Mouse (Mus musculus): ENCODE measurements around the gene Pfas. TPM values are rescaled to one million over a fixed set of nuclear protein-coding genes. Genes with fewer than 3 reads are reported as not detected.
"Not testable (repeated sequence)": the region's sequence is repeated elsewhere in the genome, so short reads cannot be mapped to it uniquely, and the experiment has no call there.

Pfas gene
- polyA plus RNA-seq, 1 experiment from 2014 or later: 70.5 TPM

DNA sequence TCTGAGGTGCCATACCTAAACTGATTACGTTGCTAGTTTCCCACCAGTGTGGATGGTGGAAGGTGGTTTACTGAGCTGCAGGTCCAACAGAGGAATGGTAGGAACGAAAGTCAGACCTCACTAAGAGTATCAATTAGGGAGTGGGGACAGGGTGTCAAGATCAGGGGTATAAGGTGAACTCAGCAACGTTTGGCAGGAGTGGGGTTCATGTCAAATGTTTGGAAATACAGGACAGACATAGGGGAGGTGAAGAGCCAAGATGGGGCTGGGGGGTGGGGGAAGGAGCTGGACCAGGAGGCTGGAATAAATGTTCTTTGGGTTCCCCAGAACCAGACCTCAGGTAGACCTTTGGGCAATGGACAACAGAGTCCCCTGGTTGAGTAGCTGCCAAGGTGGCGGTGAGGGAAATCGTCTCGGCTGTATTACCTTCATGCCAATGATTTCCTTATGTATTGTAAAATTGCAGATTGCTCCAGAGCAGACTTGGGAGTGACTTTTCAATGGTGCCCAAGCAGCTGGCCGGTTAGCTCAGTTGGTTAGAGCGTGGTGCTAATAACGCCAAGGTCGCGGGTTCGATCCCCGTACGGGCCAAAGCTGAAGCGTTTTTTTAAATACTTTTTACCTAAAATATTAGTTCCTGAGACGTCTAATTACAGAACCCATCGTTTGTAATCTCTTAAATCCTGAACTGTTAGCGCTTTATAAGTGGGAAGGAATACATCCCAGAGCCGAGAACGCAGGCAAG, 28.4 kb upstream of the Pfas start:
- H3K9me3 ChIP-seq: no peaks in the 10 kb centered on the region
- H3K27me3 ChIP-seq (ENCODE audit: poor library complexity, severe bottlenecking): no peaks in the 10 kb centered on the region
- H3K36me3 ChIP-seq (replicated peaks): peaks cover 46% of the 10 kb centered on the region
- H3K27ac ChIP-seq: peak overlapping the region; percentile 87
- 10% methylated on average over 20 of the region's 20 CpGs for WGBS
- peak; percentile 89 for DNase-seq (ENCODE audit: extremely low spot score, low spot score)
- peaks cover 35% of the 10 kb centered on the region for H3K4me1 ChIP-seq
- H3K4me3 ChIP-seq: peak overlapping the region; percentile 64

- H3K4me3 ChIP-seq: peak overlapping the region; percentile 64
- 10% methylated on average over 8 of the region's 8 CpGs for WGBS
Observed at GRCm38 (mm10) chr11:69035849-69036248, 27.6 kb upstream of the Pfas start.

DNA sequence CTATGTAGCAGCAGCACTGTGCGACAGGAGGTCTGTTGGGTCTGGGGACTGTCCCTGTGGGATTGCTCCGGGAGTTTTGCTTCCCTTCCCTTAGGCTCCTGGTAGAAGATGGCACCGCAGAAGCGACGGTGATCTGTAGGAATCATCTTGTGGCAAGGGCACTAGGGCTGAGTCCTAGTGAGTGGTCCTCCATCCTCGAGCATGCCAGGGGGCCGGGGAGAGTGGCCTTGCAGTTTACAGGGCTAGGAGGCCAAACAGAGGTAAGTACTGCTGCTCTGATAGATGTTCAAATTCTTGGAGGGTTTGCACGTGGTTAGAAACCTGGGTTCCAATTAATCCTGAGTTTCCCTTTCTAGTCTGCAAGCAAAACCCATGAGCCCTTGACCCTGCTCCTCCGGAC, 27.2 kb upstream of the Pfas start:
- peaks cover 35% of the 10 kb centered on the region for H3K4me1 ChIP-seq
- no peaks in the 10 kb centered on the region for H3K27me3 ChIP-seq (ENCODE audit: poor library complexity, severe bottlenecking)
- no peaks in the 10 kb centered on the region for H3K9me3 ChIP-seq
- no peak for DNase-seq (ENCODE audit: extremely low spot score, low spot score)
- 80% methylated on average over 9 of the region's 9 CpGs for WGBS
- H3K36me3 ChIP-seq (replicated peaks): peaks cover 59% of the 10 kb centered on the region
- peak overlapping the region; percentile 64 for H3K4me3 ChIP-seq
- peak overlapping the region; percentile 81 for H3K27ac ChIP-seq

More at GRCm38 (mm10) chr11:69035849-69036248, 27.6 kb upstream of the Pfas start:
- peak; percentile 83 for DNase-seq (ENCODE audit: extremely low spot score, low spot score)
- Histone ChIP-seq H3K27ac (peak overlapping the region; percentile 81), H3K4me1 (peaks cover 35% of the 10 kb centered on the region), H3K9me3 (no peaks in the 10 kb centered on the region), H3K27me3 (ENCODE audit: poor library complexity, severe bottlenecking) (no peaks in the 10 kb centered on the region), H3K36me3 (replicated peaks) (peaks cover 55% of the 10 kb centered on the region)

DNA sequence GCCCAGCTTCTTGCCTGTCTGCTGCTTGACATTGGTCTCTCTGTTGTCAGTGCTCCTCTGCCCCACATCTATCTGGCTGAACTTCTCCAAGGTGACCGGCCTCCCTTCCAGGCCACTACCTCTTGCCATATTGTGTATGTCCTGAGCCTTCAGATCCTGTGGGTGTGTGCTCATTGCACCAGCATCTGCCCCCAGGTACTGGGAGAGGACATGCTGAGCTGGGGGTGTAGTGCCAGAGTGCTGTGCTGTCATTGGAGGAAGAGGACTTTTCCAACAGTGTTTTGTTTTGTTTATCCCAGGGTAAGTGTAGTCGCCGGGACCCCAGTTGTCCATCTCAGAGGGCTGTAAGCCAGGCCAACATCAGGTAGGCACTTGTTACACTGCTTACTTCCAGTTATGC, 26.3 kb upstream of the Pfas start:
- Histone ChIP-seq H3K9me3 (no peaks in the 10 kb centered on the region), H3K4me3 (no peak overlapping the region), H3K27ac (no peak overlapping the region), H3K27me3 (ENCODE audit: poor library complexity, severe bottlenecking) (no peaks in the 10 kb centered on the region), H3K36me3 (replicated peaks) (peaks cover 67% of the 10 kb centered on the region), H3K4me1 (peaks cover 34% of the 10 kb centered on the region)
- 94% methylated on average over 3 of the region's 3 CpGs for WGBS
- no peak for DNase-seq (ENCODE audit: extremely low spot score, low spot score)

DNA sequence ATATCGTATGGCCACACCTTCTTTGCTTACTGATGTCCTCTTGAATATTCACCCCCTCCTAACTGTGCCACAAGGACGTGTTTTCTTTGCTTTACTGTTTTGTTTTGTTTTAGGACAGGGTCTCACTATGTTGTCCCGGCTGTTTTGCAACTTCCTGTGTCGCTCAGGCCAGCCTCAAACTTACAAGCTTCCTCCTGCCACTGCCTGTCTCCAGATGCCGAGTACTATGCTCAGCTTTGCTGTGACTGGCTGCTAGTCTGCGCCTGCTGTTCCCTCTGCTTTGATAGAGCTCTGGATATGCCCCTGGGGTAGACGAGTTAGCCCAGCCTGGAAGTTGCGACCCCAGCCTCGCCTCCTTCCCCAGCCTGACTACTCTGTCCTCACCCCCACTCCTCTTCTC, 25.3 kb upstream of the Pfas start:
- 73% methylated on average over 9 of the region's 9 CpGs for WGBS
- no peaks in the 10 kb centered on the region for H3K27me3 ChIP-seq (ENCODE audit: poor library complexity, severe bottlenecking)
- no peak overlapping the region for H3K4me3 ChIP-seq
- peaks cover 77% of the 10 kb centered on the region for H3K36me3 ChIP-seq (replicated peaks)
- no peak for DNase-seq (ENCODE audit: extremely low spot score, low spot score)
- no peak overlapping the region for H3K27ac ChIP-seq
- peaks cover 24% of the 10 kb centered on the region for H3K4me1 ChIP-seq
- H3K9me3 ChIP-seq: no peaks in the 10 kb centered on the region

DNA sequence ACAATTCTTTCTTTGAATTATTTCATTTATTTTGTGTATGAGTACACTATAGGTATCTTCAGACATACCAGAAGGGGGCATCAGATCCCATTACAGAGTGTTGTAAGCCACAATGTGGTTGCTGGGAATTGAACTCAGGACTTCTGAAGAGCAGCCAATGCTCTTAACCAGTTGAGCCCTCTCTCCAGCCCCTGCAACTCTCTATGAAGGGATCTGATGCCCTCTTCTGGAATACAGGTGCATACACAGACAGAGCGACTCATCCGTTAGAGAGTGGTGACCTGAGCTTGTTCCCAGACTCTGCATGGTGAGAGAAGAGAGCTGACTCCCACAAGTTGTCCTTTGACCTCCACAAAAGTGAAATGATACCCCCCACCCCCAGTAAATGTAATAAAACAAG, 20.5 kb upstream of the Pfas start:
- Histone ChIP-seq H3K36me3 (replicated peaks) (peaks cover 98% of the 10 kb centered on the region), H3K4me3 (no peak overlapping the region), H3K4me1 (no peaks in the 10 kb centered on the region), H3K27me3 (ENCODE audit: poor library complexity, severe bottlenecking) (no peaks in the 10 kb centered on the region), H3K9me3 (no peaks in the 10 kb centered on the region), H3K27ac (no peak overlapping the region)
- DNase-seq (ENCODE audit: extremely low spot score, low spot score): no peak
- WGBS: 72% methylated on average over 2 of the region's 2 CpGs

- WGBS: 94% methylated on average over 3 of the region's 3 CpGs
- Histone ChIP-seq H3K36me3 (replicated peaks) (peaks cover 100% of the 10 kb centered on the region), H3K27ac (no peak overlapping the region), H3K4me3 (no peak overlapping the region), H3K27me3 (ENCODE audit: poor library complexity, severe bottlenecking) (no peaks in the 10 kb centered on the region), H3K9me3 (no peaks in the 10 kb centered on the region), H3K4me1 (no peaks in the 10 kb centered on the region)
- DNase-seq (ENCODE audit: extremely low spot score, low spot score): no peak
Observed at GRCm38 (mm10) chr11:69026562-69026961, 18.3 kb upstream of the Pfas start.

DNA sequence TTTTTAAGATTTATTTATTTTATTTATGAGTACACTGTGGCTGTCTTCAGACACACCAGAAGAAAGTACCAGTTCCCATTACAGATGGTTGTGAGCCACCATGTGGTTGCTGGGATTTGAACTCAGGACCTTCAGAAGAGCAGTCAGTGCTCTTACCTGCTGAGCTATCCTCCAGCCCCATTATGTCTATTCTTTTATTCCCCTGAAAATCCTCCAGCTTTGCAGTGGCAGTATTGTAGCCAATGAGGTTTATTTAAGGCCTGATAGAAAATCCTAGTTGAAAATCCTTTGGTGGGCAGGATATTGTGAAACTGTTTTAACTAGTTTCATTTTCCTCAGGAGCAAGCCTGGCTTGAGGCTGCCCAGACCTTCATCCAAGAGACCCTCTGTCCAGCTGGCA, 12.4 kb upstream of the Pfas start:
- no peak for DNase-seq (ENCODE audit: extremely low spot score, low spot score)
- Histone ChIP-seq H3K4me3 (no peak overlapping the region), H3K4me1 (peaks cover 14% of the 10 kb centered on the region), H3K36me3 (replicated peaks) (peaks cover 53% of the 10 kb centered on the region), H3K9me3 (no peaks in the 10 kb centered on the region), H3K27ac (no peak overlapping the region), H3K27me3 (ENCODE audit: poor library complexity, severe bottlenecking) (no peaks in the 10 kb centered on the region)

DNA sequence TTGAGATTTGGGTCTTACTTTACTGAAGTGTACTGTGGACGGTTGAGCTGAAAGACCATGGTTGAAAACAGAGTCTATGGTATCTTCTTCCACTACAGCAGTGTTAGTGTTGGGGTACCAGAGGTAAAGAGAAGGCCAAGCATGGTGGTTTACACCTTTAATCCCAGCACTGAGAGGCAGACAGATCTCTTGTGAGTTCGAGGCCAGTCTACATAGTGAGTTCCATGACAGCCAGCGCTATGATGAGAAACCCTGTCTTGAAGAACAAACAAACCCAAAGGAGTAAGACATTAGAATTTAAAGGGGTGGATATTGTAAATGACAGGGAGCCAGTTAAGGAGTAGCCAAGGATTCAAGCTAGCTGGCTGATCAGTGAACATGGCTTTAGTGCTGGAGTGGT, 8.5 kb upstream of the Pfas start:
- H3K4me1 ChIP-seq: peaks cover 26% of the 10 kb centered on the region
- H3K27me3 ChIP-seq (ENCODE audit: poor library complexity, severe bottlenecking): no peaks in the 10 kb centered on the region
- peaks cover 13% of the 10 kb centered on the region for H3K36me3 ChIP-seq (replicated peaks)
- peak overlapping the region; percentile 96 for H3K27ac ChIP-seq
- WGBS: 63% methylated on average over 3 of the region's 3 CpGs
- no peak for DNase-seq (ENCODE audit: extremely low spot score, low spot score)
- no peaks in the 10 kb centered on the region for H3K9me3 ChIP-seq
- peak overlapping the region; percentile 71 for H3K4me3 ChIP-seq

- H3K4me3 ChIP-seq: peak within 1 kb of the TSS; percentile 71
- H3K4me1 ChIP-seq: peaks cover 35% of the 10 kb centered on the region
- no peaks in the 10 kb centered on the region for H3K27me3 ChIP-seq (ENCODE audit: poor library complexity, severe bottlenecking)
- peaks cover 4% of the 10 kb centered on the region for H3K36me3 ChIP-seq (replicated peaks)
- WGBS: 6% methylated on average over 38 of the region's 38 CpGs
- no peaks in the 10 kb centered on the region for H3K9me3 ChIP-seq
- peak within 1 kb of the TSS; percentile 96 for H3K27ac ChIP-seq
- DNase-seq (ENCODE audit: extremely low spot score, low spot score): peak; percentile 94
Observed at GRCm38 (mm10) chr11:69015644-69016441, 7.6 kb upstream of the Pfas start, which contains the start of gene Ctc1. TSS of gene Ctc1 (plus strand) at chr11:69015911.

- peak overlapping the region; percentile 66 for H3K4me3 ChIP-seq
- peak; percentile 87 for DNase-seq (ENCODE audit: extremely low spot score, low spot score)
- H3K4me1 ChIP-seq: peaks cover 41% of the 10 kb centered on the region
- no peaks in the 10 kb centered on the region for H3K36me3 ChIP-seq (replicated peaks)
- WGBS: 3% methylated on average over 18 of the region's 18 CpGs
- no peaks in the 10 kb centered on the region for H3K27me3 ChIP-seq (ENCODE audit: poor library complexity, severe bottlenecking)
- peak overlapping the region; percentile 88 for H3K27ac ChIP-seq
- H3K9me3 ChIP-seq: no peaks in the 10 kb centered on the region
Observed at GRCm38 (mm10) chr11:69012071-69012601, 3.9 kb upstream of the Pfas start.

- H3K4me3 ChIP-seq: peak overlapping the region; percentile 66
- 71% methylated on average over 2 of the region's 2 CpGs for WGBS
- not testable (repeated sequence) for H3K27me3 ChIP-seq (ENCODE audit: poor library complexity, severe bottlenecking); H3K9me3 ChIP-seq; DNase-seq (ENCODE audit: extremely low spot score, low spot score); H3K36me3 ChIP-seq (replicated peaks)
- peak overlapping the region; percentile 88; the same call in 1 of the 2 replicates for H3K27ac ChIP-seq
- H3K4me1 ChIP-seq: peaks cover 40% of the 10 kb centered on the region
Observed at GRCm38 (mm10) chr11:69011445-69011844, 3.2 kb upstream of the Pfas start.
